Mouse (Mus musculus) thymus, postnatal 14 days (tissue): ENCODE data around the gene Gm16253.
A peak's percentile ranks its signal among the peaks of the same experiment; 100 is the strongest.

Source experiments
- DNase-seq: peaks from one replicate; pipeline ENCODE4 v3.0.0; 2021

Gene Gm16253

DNA sequence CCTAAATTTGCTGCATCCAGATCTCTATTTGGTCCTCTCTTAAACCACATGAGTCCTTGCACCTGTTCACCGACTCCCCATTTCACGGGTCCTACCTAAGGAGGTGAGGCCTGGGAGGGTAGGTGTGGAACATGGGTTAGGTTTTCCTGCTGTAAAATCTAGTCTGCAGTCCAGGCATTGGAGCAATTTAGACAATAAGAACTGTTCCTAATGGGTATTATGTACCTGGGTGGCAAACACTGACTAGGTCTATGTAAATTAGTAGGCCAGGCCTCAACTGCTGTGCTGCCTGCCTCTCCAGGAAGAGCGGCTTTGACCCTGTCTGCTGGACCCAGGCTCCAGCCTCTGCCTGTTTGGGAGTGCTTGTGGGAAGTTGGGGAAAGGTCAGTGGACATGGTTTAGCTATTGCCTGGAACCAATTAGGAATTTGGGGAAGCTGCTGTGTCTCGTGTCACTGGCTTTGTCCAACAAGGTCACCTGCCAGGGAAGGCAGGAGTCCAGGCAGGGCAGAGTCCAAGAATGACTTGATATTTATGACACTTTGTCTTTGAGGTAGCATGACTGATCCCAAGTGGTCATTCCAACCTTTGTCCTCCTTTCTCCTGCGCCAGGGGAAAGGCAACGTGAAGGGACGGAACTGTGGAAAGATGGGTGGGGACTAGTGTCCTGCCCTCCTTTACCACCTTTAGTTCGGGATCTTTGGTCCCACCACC lies 1.4 kb upstream of the Gm16253 start:
- no peak for DNase-seq

DNA sequence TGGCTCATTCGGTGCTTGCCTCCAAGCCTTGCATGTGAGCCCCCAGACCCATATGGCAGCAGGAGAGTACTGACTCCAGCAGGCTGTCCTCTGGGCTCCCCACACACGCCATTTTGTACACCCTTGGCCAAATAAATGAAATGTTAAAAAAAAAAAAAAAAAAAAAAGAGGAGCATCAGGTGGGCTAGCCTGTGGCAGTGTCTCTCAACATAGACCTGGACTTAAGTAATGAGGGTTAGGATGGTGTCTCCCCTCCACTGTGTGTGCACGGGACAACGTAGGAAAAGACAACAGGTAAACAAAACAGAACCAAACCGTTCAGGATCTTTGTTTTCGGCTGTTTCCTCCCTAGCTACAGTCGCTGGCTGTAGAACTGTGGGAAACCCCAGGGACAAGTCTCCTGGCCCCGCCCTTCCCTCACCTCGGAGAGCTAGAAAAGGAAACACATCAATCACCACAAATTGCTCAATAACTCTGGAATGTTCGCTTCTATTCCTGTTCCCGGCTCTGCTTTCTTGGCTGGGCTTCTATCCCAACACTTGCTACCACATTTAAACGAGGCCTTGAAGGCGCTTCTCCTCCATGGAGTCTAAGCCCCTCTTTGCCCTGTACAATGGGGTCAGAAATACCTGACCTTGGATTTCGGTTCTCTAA lies 652 bp upstream of the Gm16253 start:
- DNase-seq = no peak

DNA sequence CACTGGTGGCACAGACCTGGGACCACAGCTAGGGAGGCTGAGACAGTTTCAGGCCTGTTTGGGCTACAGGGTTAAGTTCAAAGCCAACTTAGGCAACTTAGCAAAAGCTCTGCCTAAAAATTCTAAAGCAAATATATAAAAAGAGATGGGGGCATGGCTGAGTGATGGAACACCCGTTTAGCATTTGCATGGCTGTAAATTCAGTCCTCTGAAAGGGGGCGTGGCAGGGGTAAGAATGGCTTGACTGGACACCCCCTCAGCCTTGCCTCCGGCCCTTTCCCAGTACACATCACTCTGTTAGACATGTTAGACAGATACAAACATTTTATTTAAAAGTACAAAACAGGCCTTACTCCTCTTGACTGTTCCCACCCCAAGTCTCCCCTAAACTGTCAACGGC lies 782 bp downstream of the Gm16253 start:
- no peak for DNase-seq

DNA sequence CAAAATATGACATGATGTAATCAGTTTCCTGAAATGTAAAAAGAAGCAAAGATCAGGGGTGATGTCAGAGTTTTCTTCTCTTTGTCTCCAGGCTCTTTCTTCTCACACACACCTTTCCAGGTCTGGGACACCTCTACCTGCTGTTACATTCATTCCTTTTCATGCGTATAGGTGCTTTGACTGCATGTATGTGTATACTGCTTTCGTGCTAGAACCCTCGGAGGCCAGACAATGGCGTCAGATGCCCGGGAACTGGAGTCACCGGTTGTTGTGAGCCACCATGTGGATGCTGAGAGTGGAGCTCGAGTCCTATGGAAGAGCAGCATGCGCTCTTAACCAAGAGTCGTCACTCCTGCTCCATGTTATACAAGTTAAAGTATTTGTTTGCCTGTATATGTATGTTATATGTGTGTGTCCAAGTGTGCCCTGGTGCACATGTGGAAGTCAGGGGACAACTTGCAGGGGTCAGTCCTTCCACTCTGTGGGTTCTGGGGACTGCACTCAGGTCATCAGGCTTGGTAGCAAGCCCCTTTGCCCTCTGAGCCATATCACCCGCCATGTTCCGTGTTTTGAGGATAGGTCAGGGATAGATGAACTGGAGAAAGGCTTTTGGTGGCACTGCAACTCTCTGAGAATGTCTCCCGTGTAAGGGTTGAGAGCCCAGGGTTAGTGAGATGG lies 1.9 kb downstream of the Gm16253 start:
- no peak for DNase-seq

DNA sequence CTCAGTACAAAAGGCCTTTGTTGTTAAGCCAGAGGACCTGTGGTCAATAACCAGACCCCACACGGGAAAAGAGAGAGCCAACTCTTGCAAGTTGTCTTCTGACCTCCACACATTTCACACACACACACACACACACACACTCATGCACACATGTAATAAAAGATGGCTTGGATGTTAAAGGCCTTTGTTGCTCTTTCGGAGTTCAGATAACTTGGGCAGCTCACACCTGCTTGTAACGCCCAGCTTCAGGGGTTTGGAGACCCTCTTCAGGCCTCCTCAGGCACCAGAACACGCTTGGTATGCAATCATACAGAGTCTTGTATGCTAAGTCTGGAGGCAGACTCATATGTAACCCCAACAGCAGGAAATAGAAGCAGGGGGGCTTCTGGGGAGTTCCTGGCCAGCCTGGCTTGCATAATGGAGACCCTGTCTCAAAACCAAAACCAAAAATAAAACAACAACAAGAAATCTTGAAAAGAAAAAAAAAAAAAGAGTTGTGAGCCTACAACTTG lies 2.5 kb downstream of the Gm16253 start:
- DNase-seq = no peak

DNA sequence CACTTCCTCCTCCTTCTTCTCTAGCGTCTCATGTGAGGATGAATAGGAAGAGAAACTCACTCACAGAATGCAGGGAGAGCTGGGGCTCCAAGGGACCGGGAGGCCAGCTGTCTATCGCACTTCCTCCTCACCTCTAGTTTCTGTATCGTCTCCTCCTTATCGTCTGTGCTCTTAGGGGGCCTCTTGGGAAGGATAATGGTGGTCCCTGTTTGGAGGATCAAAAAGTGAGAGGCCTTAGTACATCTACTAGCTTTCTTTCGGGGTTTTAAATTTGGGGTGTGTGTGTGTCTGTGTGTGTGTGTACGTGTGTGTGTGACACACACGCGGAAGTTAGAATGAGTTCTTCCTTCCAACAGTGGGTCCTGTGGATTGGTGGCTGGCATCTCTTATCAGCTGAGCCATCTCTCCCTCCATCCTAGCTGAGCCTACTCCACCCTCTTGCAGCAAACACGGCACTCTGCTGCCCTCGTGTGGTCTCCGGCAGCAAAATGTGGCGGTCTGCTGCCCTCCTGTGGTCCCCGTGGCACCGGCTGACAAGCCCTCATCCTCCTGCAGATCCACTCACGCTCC lies 3.2 kb downstream of the Gm16253 start:
- peak; percentile 91 for DNase-seq

DNA sequence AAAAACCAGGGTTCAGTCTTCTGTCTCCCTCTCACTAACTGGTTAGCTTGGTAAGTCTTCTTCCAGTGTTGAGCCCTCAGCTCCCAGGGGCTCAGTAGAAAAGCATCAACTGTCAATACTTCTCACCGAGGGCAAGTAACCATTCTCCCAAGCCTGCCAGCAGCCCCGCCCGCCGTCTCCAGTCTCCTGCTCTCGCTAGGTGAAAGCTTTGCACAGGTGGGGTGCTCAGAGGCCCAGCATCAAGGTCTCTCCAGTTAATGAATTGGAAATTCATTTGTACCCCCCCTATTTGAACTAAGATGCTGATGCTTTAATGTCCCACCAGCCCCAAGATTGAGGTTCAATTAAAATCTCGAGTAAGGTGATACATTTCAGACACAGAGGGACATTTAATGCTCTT lies 4.4 kb downstream of the Gm16253 start:
- DNase-seq = no peak

DNA sequence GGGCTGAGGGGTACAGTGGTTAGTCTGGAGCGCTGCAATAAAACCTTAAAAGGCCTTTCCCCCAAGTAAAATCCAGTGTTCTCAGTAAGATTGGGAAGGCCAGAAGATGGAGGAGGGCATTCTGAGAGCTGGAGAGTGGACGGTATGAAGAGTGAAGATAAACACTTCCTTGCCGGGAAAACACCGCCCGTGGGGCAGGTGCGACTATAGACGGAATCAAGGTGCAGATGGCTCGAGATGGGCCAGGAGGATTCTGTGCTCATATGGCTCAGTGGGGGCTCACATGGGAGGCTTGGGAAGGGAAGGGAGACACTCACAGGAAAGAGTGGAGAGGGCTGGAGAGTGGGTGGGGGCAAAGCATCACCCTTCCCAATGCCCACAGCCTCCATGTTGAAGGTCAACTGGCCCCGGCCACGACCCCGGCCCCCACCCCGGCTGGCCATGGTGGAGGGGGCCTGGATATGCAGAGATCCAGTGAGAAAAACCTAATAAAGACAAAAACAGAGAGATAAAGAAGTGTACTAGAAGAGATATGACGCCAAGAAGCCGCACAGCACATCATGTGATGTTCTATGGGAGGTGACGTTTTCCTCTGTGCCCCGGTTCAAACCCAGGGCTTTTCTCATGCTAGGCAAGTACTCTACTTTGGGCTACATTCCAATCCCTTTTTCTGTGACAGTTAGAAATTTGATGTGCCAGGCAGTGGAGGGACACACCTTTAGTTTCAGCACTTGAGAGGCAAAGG lies 5.2 kb downstream of the Gm16253 start:
- no peak for DNase-seq

DNA sequence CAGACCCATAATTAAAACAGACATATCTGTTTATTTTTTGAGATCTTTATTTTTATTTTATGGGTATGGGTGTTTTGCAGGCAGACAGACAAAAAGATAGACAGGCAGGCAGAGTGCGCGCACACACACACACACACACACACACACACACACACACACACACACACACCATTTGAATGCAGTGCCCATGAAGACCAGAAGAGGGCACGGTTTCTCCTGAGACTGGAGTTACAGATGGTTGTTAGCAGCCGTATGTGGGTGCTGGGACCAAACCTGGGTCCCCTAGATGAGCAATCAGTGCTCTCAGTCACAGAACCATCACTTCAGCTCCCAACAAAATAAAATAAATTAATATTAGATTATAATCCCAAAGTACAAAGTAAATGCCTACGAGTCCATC lies 6.6 kb downstream of the Gm16253 start:
- no peak for DNase-seq

DNA sequence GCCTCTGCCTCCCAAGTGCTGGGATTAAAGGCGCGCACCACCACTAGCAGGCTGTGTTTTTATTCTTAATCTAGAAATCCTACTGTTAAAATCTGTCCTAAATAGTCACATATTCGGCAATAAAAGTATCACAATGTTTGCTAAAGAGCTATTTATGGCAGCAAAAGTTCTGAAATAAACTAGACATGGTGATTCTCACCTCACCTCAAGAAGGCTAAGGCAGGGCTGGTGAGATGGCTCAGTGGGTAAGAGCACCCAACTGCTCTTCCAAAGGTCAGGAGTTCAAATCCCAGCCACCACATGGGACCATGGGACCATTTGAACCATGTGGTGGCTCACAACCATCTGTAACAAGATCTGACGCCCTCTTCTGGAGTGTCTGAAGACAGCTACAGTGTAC lies 13.9 kb downstream of the Gm16253 start:
- DNase-seq = no peak

DNA sequence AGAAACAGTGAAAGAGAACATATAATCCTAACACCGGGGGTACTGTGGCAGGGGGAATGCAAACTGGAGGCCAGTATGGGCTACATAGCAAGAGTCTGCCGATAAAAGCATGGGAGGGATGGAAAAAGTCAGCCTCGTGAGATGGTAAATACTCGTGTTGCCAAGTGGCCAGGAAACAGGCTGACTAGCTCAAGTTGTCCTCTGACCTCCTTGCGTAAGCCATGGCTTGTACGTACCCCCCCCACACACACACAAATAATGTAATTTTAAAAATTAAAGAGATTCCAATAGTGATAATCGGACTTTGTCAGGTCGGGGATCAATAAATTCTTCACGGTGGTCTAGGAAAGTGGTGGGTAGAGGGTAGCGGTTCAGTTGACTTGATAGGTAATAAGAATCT lies 16.6 kb downstream of the Gm16253 start:
- DNase-seq = no peak

DNA sequence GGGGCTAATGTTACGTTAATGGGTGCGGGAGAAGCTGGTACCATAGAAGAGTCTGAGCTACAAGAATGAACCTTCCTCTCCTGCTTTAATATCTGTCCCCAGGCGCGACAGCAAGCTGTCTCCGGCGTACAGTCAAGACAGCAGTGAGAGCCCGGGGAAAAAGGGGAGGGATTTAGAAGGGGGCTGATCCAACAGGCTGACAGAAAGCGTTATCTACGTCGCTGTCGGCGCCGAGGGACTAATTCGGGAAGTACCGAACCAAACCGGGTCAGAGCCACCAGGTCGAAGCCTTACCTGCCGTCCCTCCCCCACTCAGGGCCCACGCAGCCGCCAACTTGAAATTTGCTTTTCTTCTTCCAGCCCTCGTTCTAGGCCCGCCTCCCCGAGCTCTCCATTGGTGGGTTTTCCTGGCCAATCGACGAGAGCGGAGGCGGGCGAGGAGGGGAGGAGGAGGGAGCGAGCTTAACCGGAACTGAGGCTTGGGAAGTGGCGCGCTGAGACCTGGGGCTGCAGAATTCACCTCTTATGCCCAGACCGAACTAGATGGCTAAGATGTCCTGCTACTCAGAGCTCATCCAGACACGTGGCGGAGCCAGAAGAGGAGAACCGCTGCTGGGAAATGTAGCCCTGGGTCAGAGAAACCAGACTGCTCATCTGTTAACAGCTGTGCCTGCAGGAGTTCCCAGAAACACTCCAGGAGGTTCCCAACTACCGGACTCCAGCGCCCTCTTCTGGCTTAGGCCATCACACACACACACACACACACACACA lies 17.2 kb downstream of the Gm16253 start, which contains the start of gene Polr3gl:
Gene Polr3gl (minus strand): TSS at position 392 of the 771 bp plus-strand sequence.
- DNase-seq = peak; percentile 96

DNA sequence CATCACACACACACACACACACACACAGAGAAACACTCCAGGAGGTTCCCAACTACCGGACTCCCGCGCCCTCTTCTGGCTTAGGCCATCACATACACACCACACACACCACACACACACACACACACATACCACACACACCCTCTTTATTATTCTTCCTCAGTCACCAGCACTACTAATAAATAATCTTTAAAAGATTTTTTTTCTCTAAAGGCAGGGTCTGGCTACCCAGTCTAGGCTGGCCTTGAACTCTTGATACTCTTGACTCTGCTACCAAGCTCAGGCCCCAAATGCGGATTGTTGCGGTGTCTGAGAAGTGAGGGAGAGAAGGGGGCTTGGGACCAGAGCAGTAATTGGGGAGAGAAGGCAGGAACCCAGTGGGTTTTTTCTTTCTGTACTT lies 18.1 kb downstream of the Gm16253 start:
- DNase-seq = no peak

DNA sequence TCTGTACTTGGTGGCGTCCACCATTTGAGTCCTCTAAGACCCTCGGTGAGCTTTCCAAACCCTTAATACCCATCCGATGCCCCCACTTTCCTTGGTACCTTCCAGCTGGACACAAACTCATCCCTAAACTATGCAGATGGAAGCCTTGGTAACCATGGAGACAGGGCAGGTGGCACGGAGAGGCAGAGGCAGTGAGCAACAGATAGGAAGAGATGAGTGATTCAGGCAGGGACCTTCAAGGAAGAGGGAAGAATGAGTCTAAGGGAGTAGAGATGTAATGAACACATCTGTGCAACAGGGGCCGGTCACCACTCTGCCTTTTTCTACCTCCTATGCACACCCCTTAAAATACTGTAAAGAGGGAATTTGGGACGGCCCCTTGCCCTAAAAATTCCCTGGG lies 18.9 kb downstream of the Gm16253 start:
- DNase-seq = no peak

DNA sequence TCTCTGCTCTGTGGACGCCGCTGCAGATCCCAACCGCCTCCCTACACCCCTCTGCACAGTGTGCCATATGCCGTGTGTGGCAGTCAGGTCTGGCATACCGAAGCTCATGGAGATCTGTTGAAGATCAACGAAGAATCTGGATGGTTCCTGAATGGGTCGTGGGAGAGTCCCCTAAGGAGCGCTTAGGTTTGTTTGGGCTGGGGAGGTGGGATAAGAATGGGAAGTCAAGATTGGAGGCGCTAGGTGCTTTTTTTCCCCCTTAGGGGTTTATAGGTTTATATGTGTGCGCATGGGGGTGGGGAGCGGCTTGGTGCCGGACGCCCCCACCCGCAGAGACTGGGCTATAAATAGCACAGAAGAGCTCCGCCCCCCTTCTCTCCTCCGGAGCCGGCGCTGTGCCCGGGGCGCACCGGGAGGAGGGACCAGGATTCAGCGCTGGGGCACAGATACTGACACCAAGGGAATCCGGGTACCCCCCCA lies 19.5 kb downstream of the Gm16253 start, which contains the start of gene Ankrd34a:
Gene Ankrd34a (plus strand): TSS at position 409 of the 480 bp plus-strand sequence.
- DNase-seq = no peak

DNA sequence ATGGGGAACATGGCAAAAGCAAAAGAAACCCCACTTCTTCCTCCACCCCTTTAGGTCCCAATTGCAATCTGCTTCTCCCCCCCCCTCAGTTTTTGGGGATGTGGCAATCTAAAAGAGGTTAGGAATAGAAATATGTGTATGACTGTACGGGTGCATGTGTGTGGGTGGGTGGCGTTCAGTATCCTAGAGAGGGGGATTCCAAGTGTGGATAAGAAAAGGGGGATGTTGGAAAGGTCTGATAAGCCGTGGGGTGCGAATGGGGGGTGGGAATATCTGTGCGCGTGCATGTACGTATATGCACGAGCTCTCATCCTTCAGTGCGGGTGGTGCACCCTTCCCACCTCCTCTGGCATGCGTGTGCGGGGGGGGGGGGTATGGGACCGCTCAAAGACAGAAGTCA lies 20.1 kb downstream of the Gm16253 start:
- DNase-seq = no peak

DNA sequence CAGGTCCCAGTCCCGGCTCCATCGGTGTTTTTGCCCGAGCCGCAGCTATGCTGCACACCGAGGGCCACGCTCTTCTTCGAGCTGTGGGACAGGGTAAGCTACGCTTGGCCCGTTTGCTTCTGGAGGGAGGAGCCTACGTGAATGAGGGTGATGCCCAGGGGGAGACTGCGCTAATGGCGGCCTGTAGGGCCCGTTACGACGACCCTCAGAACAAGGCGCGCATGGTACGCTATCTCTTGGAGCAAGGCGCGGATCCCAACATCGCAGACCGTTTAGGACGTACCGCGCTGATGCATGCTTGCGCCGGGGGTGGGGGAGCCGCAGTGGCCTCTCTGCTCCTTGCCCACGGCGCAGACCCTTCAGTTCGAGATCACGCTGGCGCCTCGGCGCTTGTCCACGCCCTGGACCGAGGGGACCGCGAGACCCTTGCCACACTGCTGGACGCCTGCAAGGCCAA lies 20.7 kb downstream of the Gm16253 start:
- DNase-seq = no peak

DNA sequence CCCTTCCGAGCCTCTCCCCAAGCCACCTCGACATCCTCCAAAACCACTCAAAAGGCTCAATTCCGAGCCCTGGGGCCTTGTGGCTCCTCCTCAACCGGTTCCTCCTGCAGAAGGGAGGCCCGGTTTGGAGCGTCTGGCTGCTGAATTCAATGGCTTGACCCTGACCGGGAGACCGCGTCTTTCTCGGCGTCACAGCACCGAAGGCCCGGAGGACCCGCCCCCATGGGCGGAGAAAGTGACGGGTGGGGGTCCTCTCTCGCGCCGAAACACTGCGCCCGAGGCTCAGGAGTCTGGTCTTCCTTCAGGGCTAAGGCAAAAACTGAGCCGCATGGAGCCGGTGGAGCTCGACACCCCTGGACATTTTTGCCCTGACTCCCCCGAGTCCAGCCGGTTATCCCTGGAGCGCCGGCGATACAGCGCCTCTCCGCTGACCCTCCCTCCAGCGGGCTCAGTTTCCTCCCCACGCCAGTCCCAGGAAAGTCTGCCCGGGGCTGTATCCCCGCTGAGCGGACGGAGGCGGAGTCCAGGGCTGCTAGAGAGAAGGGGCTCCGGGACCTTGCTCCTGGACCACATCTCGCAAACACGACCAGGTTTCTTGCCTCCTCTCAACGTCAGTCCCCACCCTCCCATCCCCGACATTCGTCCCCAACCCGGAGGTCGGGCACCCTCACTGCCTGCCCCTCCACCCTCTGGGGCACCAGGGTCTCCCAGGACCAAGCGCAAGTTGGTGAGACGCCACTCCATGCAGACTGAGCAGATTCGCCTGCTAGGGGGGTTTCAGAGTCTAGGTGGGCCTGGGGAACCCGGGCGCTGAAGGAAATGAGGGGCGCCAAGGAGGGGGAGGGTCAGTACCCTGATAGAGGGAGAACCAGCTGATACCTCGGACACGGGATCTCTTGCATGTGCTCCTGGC lies 21.6 kb downstream of the Gm16253 start:
- DNase-seq = peak; percentile 25

DNA sequence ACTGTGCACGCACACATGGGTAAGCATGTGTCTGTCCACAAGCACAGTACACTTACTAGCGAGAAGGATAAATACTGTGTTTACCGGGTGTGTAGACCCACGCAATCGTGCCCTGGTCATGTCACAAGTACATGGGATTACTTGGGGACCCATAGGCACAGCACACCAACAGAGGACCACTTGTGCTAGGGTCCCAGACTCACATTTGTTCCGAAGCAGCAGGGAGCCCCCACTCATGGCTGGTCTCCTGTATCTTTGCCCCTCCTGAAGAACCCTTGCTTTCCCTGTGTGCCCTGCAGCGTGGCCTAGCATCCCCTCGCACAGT lies 22.2 kb downstream of the Gm16253 start:
- no peak for DNase-seq

DNA sequence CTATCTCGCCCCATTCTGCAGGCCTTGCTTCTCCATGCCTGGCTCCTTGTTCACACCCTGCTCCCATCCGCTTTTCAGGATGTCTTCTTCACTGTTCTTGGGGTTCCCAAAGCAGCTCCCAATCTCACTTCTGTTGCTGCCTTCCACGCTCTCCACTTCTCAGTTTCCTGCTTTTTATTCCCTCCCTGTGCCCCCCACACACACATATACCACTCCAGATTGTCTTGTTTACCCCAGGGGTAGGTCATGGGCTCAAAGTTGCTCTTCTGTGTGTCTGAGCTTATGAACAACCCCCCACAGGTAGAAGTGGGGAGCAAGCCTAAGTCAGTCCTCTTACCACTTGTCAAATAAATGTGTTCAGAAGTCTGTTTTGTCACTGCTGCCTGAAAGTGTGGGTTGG lies 22.6 kb downstream of the Gm16253 start:
- no peak for DNase-seq
